Mouse (Mus musculus): ENCODE results near the gene Nox1. TPM values are rescaled to one million over a fixed set of nuclear protein-coding genes. Genes with fewer than 3 reads are reported as not detected.
"Not testable (repeated sequence)": the region's sequence is repeated elsewhere in the genome, so short reads cannot be mapped to it uniquely, and the experiment has no call there.

Gene Nox1
- polyA plus RNA-seq, 1 experiment from 2014 or later = 0.25 TPM

DNA sequence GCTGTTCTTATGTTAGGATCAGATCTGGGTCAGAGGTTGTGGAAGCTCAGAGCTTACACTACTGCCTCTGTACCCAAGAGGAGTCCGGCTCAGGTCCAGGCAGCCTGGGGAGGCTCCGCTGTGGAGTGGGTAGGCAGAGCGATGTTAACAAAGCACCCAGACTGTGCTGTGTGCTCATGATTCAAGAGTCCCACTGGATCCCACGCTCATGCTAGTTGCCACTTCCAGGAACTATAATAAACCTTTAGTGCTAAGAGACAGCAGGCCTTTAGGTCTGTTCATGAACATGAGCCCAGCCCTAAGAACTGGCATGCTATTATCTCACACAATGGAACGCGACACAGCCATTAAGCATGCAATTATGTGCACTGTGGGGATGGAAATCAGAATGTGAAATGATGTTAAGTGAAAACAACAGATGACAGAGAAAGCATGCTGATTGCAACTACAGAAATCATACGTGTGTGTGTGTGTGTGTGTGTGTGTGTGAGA is 10.6 kb downstream of the Nox1 start:
- H3K4me1 ChIP-seq (ENCODE audit: control insufficient read depth, insufficient read depth, low read length) = no peaks in the 10 kb centered on the region
- H3K4me2 ChIP-seq (ENCODE audit: low read depth, low read length) = no peak overlapping the region
- H3K27me3 ChIP-seq (ENCODE audit: control insufficient read depth, insufficient read depth, low read length) = no peaks in the 10 kb centered on the region
- H3K36me3 ChIP-seq (ENCODE audit: control insufficient read depth, insufficient read depth) = peaks cover 3% of the 10 kb centered on the region; the same call in 1 of the 2 replicates
- H3K27ac ChIP-seq (ENCODE audit: low read length) = no peak overlapping the region
- no peaks in the 10 kb centered on the region for H3K9me3 ChIP-seq (replicated peaks; ENCODE audit: control insufficient read depth, low read length)
- no peak overlapping the region for H3K4me3 ChIP-seq (ENCODE audit: low read length)
- 84% methylated on average over 7 of the region's 7 CpGs for WGBS
- no peak for ATAC-seq (replicated peaks; ENCODE audit: extremely low read depth, insufficient read depth, low FRiP score)
- no peak overlapping the region for H3K9ac ChIP-seq (ENCODE audit: low read length)

GRCm38 (mm10) chrX:134208491-134208890 is 13.3 kb downstream of the Nox1 start:
- Histone ChIP-seq H3K27ac (ENCODE audit: low read length) (no peak overlapping the region), H3K4me1 (ENCODE audit: control insufficient read depth, insufficient read depth, low read length) (no peaks in the 10 kb centered on the region), H3K36me3 (ENCODE audit: control insufficient read depth, insufficient read depth) (peaks cover 3% of the 10 kb centered on the region; the same call in 1 of the 2 replicates), H3K4me3 (ENCODE audit: low read length) (no peak overlapping the region), H3K9ac (ENCODE audit: low read length) (no peak overlapping the region), H3K27me3 (ENCODE audit: control insufficient read depth, insufficient read depth, low read length) (no peaks in the 10 kb centered on the region), H3K9me3 (replicated peaks; ENCODE audit: control insufficient read depth, low read length) (no peaks in the 10 kb centered on the region), H3K4me2 (ENCODE audit: low read depth, low read length) (no peak overlapping the region)
- no peak for ATAC-seq (replicated peaks; ENCODE audit: extremely low read depth, insufficient read depth, low FRiP score)
- WGBS = 77% methylated on average over 2 of the region's 2 CpGs

GRCm38 (mm10) chrX:134187201-134187600 is 34.6 kb downstream of the Nox1 start, which contains the start of gene Arl13a:
Gene Arl13a (plus strand): TSS chrX:134187501.
- 89% methylated on average over 7 of the region's 9 CpGs for WGBS
- H3K4me2 ChIP-seq (ENCODE audit: low read depth, low read length) = not testable (repeated sequence)

GRCm38 (mm10) chrX:134174699-134175098 is 47.1 kb downstream of the Nox1 start:
- Histone ChIP-seq H3K9me3 (replicated peaks; ENCODE audit: control insufficient read depth, low read length) (no peaks in the 10 kb centered on the region), H3K4me2 (ENCODE audit: low read depth, low read length) (no peak overlapping the region), H3K9ac (ENCODE audit: low read length) (no peak overlapping the region), H3K36me3 (ENCODE audit: control insufficient read depth, insufficient read depth) (no peaks in the 10 kb centered on the region), H3K4me1 (ENCODE audit: control insufficient read depth, insufficient read depth, low read length) (no peaks in the 10 kb centered on the region), H3K27me3 (ENCODE audit: control insufficient read depth, insufficient read depth, low read length) (no peaks in the 10 kb centered on the region), H3K4me3 (ENCODE audit: low read length) (no peak overlapping the region), H3K27ac (ENCODE audit: low read length) (no peak overlapping the region)
- 100% methylated on average over 1 of the region's 1 CpGs for WGBS
- no peak for ATAC-seq (replicated peaks; ENCODE audit: extremely low read depth, insufficient read depth, low FRiP score)

More at GRCm38 (mm10) chrX:134187201-134187600, 34.6 kb downstream of the Nox1 start, which contains the start of gene Arl13a:
- not testable (repeated sequence) for H3K4me3 ChIP-seq (ENCODE audit: low read length); H3K27ac ChIP-seq (ENCODE audit: low read length); H3K4me1 ChIP-seq (ENCODE audit: control insufficient read depth, insufficient read depth, low read length); H3K9me3 ChIP-seq (replicated peaks; ENCODE audit: control insufficient read depth, low read length); ATAC-seq (replicated peaks; ENCODE audit: extremely low read depth, insufficient read depth, low FRiP score); H3K9ac ChIP-seq (ENCODE audit: low read length); H3K27me3 ChIP-seq (ENCODE audit: control insufficient read depth, insufficient read depth, low read length); H3K36me3 ChIP-seq (ENCODE audit: control insufficient read depth, insufficient read depth)

GRCm38 (mm10) chrX:134170584-134170983 is 51.2 kb downstream of the Nox1 start:
- H3K9me3 ChIP-seq (replicated peaks; ENCODE audit: control insufficient read depth, low read length) = no peaks in the 10 kb centered on the region
- no peak overlapping the region for H3K9ac ChIP-seq (ENCODE audit: low read length)
- 90% methylated on average over 1 of the region's 1 CpGs for WGBS
- no peak overlapping the region for H3K27ac ChIP-seq (ENCODE audit: low read length)
- H3K4me2 ChIP-seq (ENCODE audit: low read depth, low read length) = no peak overlapping the region
- no peak overlapping the region for H3K4me3 ChIP-seq (ENCODE audit: low read length)
- no peaks in the 10 kb centered on the region for H3K27me3 ChIP-seq (ENCODE audit: control insufficient read depth, insufficient read depth, low read length)
- H3K36me3 ChIP-seq (ENCODE audit: control insufficient read depth, insufficient read depth) = no peaks in the 10 kb centered on the region
- no peaks in the 10 kb centered on the region for H3K4me1 ChIP-seq (ENCODE audit: control insufficient read depth, insufficient read depth, low read length)
- ATAC-seq (replicated peaks; ENCODE audit: extremely low read depth, insufficient read depth, low FRiP score) = no peak

GRCm38 (mm10) chrX:134163484-134163883 is 58.3 kb downstream of the Nox1 start:
- Histone ChIP-seq H3K27me3 (ENCODE audit: control insufficient read depth, insufficient read depth, low read length) (no peaks in the 10 kb centered on the region), H3K9ac (ENCODE audit: low read length) (no peak overlapping the region), H3K4me1 (ENCODE audit: control insufficient read depth, insufficient read depth, low read length) (peaks cover 3% of the 10 kb centered on the region; the same call in 1 of the 2 replicates), H3K4me3 (ENCODE audit: low read length) (no peak overlapping the region), H3K4me2 (ENCODE audit: low read depth, low read length) (no peak overlapping the region), H3K9me3 (replicated peaks; ENCODE audit: control insufficient read depth, low read length) (no peaks in the 10 kb centered on the region; the same call in 1 of the 2 replicates), H3K27ac (ENCODE audit: low read length) (no peak overlapping the region), H3K36me3 (ENCODE audit: control insufficient read depth, insufficient read depth) (no peaks in the 10 kb centered on the region)
- no peak for ATAC-seq (replicated peaks; ENCODE audit: extremely low read depth, insufficient read depth, low FRiP score)
- WGBS = 42% methylated on average over 4 of the region's 4 CpGs

DNA sequence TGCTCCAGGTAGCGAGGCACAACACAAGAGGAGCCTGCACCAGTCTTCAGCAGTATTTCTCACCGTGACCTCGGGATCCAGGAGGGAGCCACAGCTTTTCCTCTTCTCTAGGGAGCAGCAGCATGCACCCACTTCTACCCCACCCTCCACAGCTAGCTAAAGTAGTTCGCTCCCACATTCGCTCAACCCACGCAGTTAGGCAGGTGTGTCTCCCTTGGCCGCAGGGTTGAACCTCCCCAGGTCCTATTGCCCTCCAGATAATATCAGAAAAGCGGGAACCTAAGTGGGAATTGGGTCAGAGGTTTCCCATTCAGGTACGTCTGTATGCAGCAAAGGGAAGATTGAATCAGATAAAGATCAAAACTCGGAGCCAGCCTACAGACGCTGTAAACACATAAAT is 58.9 kb downstream of the Nox1 start:
- Histone ChIP-seq H3K4me2 (ENCODE audit: low read depth, low read length) (peak overlapping the region; percentile 44), H3K4me1 (ENCODE audit: control insufficient read depth, insufficient read depth, low read length) (peaks cover 3% of the 10 kb centered on the region; the same call in 1 of the 2 replicates), H3K9ac (ENCODE audit: low read length) (no peak overlapping the region), H3K27ac (ENCODE audit: low read length) (no peak overlapping the region), H3K4me3 (ENCODE audit: low read length) (peak overlapping the region; percentile 27), H3K36me3 (ENCODE audit: control insufficient read depth, insufficient read depth) (no peaks in the 10 kb centered on the region), H3K9me3 (replicated peaks; ENCODE audit: control insufficient read depth, low read length) (no peaks in the 10 kb centered on the region; the same call in 1 of the 2 replicates), H3K27me3 (ENCODE audit: control insufficient read depth, insufficient read depth, low read length) (no peaks in the 10 kb centered on the region)
- 17% methylated on average over 11 of the region's 11 CpGs for WGBS
- no peak for ATAC-seq (replicated peaks; ENCODE audit: extremely low read depth, insufficient read depth, low FRiP score)

DNA sequence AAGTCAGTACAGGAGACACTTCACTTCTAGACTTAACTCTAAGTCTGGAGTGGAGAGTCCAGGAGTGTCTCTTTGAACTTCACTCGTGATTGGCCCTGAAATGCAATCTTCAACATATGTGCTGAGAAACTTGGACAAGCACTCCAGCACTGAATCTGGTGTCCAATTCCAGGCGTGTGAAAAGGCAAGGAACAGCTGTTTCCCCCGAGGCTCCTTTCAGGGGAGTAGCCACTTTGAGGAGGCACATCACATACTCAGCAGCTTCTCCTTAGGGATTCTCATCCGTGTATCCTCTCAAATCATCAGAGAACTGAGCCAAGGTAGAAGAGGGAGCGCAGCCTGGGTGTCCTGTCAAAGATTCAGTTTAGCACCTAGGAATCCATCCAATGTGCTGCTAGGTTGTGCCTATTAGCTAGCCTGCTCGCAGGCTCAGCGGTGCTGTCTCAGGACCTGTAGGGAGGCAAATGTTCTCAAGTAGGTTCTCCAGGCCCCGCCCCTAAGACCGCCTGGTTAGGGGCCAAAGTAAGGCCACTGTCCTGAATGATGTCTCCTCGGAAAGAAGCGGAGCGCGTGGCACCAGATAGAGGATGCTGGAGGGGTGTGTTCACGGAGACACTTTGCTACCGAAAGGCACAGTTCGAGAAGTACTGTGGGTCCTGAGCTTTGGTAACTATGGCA is 59.6 kb downstream of the Nox1 start, which contains the start of gene Xkrx:
Xkrx (minus strand) TSS at position 34 of the 678 bp plus-strand sequence.
- H3K9ac ChIP-seq (ENCODE audit: low read length) = no peak within 1 kb of the TSS
- peak within 1 kb of the TSS; percentile 44 for H3K4me2 ChIP-seq (ENCODE audit: low read depth, low read length)
- H3K27ac ChIP-seq (ENCODE audit: low read length) = no peak within 1 kb of the TSS
- no peak for ATAC-seq (replicated peaks; ENCODE audit: extremely low read depth, insufficient read depth, low FRiP score)
- no peaks in the 10 kb centered on the region for H3K27me3 ChIP-seq (ENCODE audit: control insufficient read depth, insufficient read depth, low read length)
- peak within 1 kb of the TSS; percentile 27 for H3K4me3 ChIP-seq (ENCODE audit: low read length)
- no peaks in the 10 kb centered on the region for H3K36me3 ChIP-seq (ENCODE audit: control insufficient read depth, insufficient read depth)
- H3K4me1 ChIP-seq (ENCODE audit: control insufficient read depth, insufficient read depth, low read length) = peaks cover 3% of the 10 kb centered on the region; the same call in 1 of the 2 replicates
- WGBS = 32% methylated on average over 16 of the region's 16 CpGs
- no peaks in the 10 kb centered on the region; the same call in 1 of the 2 replicates for H3K9me3 ChIP-seq (replicated peaks; ENCODE audit: control insufficient read depth, low read length)

DNA sequence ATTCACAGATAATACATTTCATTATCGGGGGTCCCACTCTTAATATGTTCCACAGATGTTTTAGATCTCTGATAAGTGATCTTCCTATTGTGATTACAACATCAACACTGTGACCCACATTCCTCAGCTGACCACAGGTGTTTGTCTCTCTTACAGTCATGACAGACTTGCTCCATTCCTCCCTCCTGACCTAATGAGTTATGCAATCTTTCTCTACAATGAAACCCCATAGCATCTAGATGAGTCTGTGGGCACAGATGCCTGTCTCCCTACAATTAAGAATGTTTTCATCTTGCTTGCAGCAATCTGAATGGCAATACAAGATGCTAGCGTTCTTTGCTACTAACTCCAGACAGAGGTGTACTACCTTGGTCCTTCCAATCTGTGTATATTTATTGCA is 61.3 kb downstream of the Nox1 start:
- no peak for ATAC-seq (replicated peaks; ENCODE audit: extremely low read depth, insufficient read depth, low FRiP score)
- H3K27me3 ChIP-seq (ENCODE audit: control insufficient read depth, insufficient read depth, low read length) = no peaks in the 10 kb centered on the region
- H3K36me3 ChIP-seq (ENCODE audit: control insufficient read depth, insufficient read depth) = no peaks in the 10 kb centered on the region
- no peak overlapping the region for H3K27ac ChIP-seq (ENCODE audit: low read length)
- no peak overlapping the region for H3K4me3 ChIP-seq (ENCODE audit: low read length)
- no peak overlapping the region for H3K9ac ChIP-seq (ENCODE audit: low read length)
- WGBS = 85% methylated on average over 2 of the region's 2 CpGs
- H3K4me1 ChIP-seq (ENCODE audit: control insufficient read depth, insufficient read depth, low read length) = peaks cover 3% of the 10 kb centered on the region; the same call in 1 of the 2 replicates
- H3K9me3 ChIP-seq (replicated peaks; ENCODE audit: control insufficient read depth, low read length) = no peaks in the 10 kb centered on the region; the same call in 1 of the 2 replicates
- H3K4me2 ChIP-seq (ENCODE audit: low read depth, low read length) = no peak overlapping the region

Data from heart, embryonic 16.5 days (tissue).